Mouse (Mus musculus): Measurements from ENCODE around the gene Rnd3. TPM values are rescaled to one million over a fixed set of nuclear protein-coding genes. Genes with fewer than 3 reads are reported as not detected.

The Rnd3 gene
- total RNA-seq, 2 experiments from 2014 or later = 9.3 to 10.5 TPM

- no peak for DNase-seq
Measured at GRCm38 (mm10) chr2:51128090-51128489, 20.8 kb downstream of the Rnd3 start.

GRCm38 (mm10) chr2:51110271-51110670 is 38.6 kb downstream of the Rnd3 start:
- no peak for DNase-seq

GRCm38 (mm10) chr2:51108631-51109030 is 40.3 kb downstream of the Rnd3 start:
- DNase-seq = no peak

- peak; percentile 37 for DNase-seq
Measured at GRCm38 (mm10) chr2:51101187-51101586, 47.7 kb downstream of the Rnd3 start.

GRCm38 (mm10) chr2:51099987-51100386 is 48.9 kb downstream of the Rnd3 start:
- DNase-seq = peak; percentile 48

GRCm38 (mm10) chr2:51099240-51099639 is 49.7 kb downstream of the Rnd3 start:
- DNase-seq = no peak

GRCm38 (mm10) chr2:51090688-51091087 is 58.2 kb downstream of the Rnd3 start:
- no peak for DNase-seq

- DNase-seq = no peak
Measured at GRCm38 (mm10) chr2:51090049-51090448, 58.9 kb downstream of the Rnd3 start.

GRCm38 (mm10) chr2:51088843-51089573 is 59.9 kb downstream of the Rnd3 start:
- no peak for DNase-seq

- DNase-seq = no peak
Measured at GRCm38 (mm10) chr2:51088123-51088453, 60.8 kb downstream of the Rnd3 start.

GRCm38 (mm10) chr2:51087307-51088122 is 61.4 kb downstream of the Rnd3 start:
- DNase-seq = no peak

GRCm38 (mm10) chr2:51085155-51085554 is 63.8 kb downstream of the Rnd3 start:
- DNase-seq = no peak

- no peak for DNase-seq
Measured at GRCm38 (mm10) chr2:51082714-51083351, 66.1 kb downstream of the Rnd3 start.
